Mouse (Mus musculus) bone marrow, adult 2 months (tissue): ENCODE measurements at regions not wholly inside any gene's neighbourhood (a gene's known extent, or its start where the extent isn't known, plus 50 kb on each side); places are given as distances from the start of the nearest gene placed in this dataset.

ENCODE experiments used
- CTCF ChIP-seq: fragments of 200-500 bp; IDR thresholded peaks from 2 replicates; pipeline ENCODE4 v1.5.1; 2011; ENCODE audit warnings: low read length, control low read depth; ENCODE audit not compliant: control insufficient read depth, insufficient read depth
- POLR2A ChIP-seq: fragments of 200-500 bp; IDR thresholded peaks from 2 replicates; pipeline ENCODE4 v1.6.1; 2011; ENCODE audit warnings: low read depth, mild to moderate bottlenecking, control low read depth, low read length, borderline replicate concordance; ENCODE audit not compliant: control insufficient read depth

GRCm38 (mm10) chr2:51015360-51016128 is 133.4 kb downstream of the Rnd3 start:
- no peak for TF ChIP-seq CTCF
- TF ChIP-seq POLR2A: no peak
